9 mouse cellular contexts compared by ENCODE assay signal in the genomic region with DNA sequence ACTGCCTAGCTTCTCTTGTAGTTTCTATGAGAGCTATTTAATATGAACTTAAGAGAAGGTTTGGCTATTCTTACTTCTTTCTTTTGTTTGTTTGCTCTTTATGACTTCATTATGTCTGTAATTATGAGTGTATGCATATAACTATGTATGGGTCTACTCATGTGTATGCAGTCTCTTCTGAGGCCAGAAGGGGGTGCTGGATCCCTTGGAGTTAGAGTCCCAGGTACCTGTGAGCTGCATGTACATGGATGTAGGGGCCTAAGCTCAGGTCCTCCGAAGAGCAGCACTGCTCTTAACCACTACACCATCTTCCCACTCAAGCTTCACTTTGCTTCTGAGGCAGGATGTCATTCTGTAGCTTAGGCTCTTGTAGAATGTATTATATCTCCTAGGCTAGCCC. TPM values are rescaled to one million over a fixed set of nuclear protein-coding genes. Genes with fewer than 3 reads are reported as not detected.
DNase-seq lines count a peak whose midpoint lies in the region; ATAC-seq and TF ChIP-seq lines count a peak whose summit lies in the region.
"Had no signal": no experiment of that assay in that cellular context is flagged by ENCODE, and none has a peak within 500 bp of the region (broad histone marks: within the 10 kb centered on the region; RNA-seq: fewer than 3 reads in every experiment).

No protein-coding gene starts in this region.

- H3K27me3 ChIP-seq in stomach, postnatal 0 days (ENCODE audit: control insufficient read depth, insufficient read depth, low read length): no peaks in the 10 kb centered on the region
- no peaks in the 10 kb centered on the region for H3K27me3 ChIP-seq in midbrain, embryonic 14.5 days (ENCODE audit: control insufficient read depth, insufficient read depth, low read length)
- H3K27me3 ChIP-seq in midbrain, embryonic 11.5 days (ENCODE audit: control insufficient read depth, insufficient read depth, low read length): no peaks in the 10 kb centered on the region

- TF ChIP-seq EP300 in stomach, postnatal 0 days (optimal IDR thresholded peaks at IDR 0.05): no peak

- H3K9me3 ChIP-seq in stomach, postnatal 0 days (ENCODE audit: control insufficient read depth, low read length): no peaks in the 10 kb centered on the region
- H3K9me3 ChIP-seq in midbrain, embryonic 14.5 days (ENCODE audit: control insufficient read depth, low read length): no peaks in the 10 kb centered on the region
- H3K9me3 ChIP-seq in midbrain, embryonic 11.5 days (ENCODE audit: control insufficient read depth, low read length): no peaks in the 10 kb centered on the region

- ATAC-seq in stomach, postnatal 0 days (ENCODE audit: low FRiP score, low TSS enrichment): no peak
- ATAC-seq in midbrain, embryonic 14.5 days (ENCODE audit: low FRiP score, low TSS enrichment): no peak
- no peak for ATAC-seq in midbrain, embryonic 11.5 days (ENCODE audit: low FRiP score)

- H3K27ac ChIP-seq in stomach, postnatal 0 days (replicated peaks): no peak overlapping the region
- no peak overlapping the region for H3K27ac ChIP-seq in midbrain, embryonic 14.5 days (replicated peaks; ENCODE audit: low read depth, low read length)
- H3K27ac ChIP-seq in midbrain, embryonic 11.5 days (ENCODE audit: low read depth, low read length): no peak overlapping the region

- peaks cover 29% of the 10 kb centered on the region for H3K36me3 ChIP-seq in stomach, postnatal 0 days (ENCODE audit: control insufficient read depth, insufficient read depth, low read length)
- H3K36me3 ChIP-seq in midbrain, embryonic 14.5 days (ENCODE audit: control insufficient read depth, insufficient read depth, low read length): peaks cover 76% of the 10 kb centered on the region
- H3K36me3 ChIP-seq in midbrain, embryonic 11.5 days (ENCODE audit: control insufficient read depth, insufficient read depth, low read length): peaks cover 18% of the 10 kb centered on the region

- H3K9ac ChIP-seq in stomach, postnatal 0 days (ENCODE audit: low read length): no peak overlapping the region
- H3K9ac ChIP-seq in midbrain, embryonic 14.5 days (replicated peaks; ENCODE audit: low read length): no peak overlapping the region
- H3K9ac ChIP-seq in midbrain, embryonic 11.5 days (ENCODE audit: low read length): no peak overlapping the region

- intact Hi-C loops in left cerebral cortex, postnatal 36 days (cut with DNase I): no loop called here

- H3K4me2 ChIP-seq in stomach, postnatal 0 days (replicated peaks; ENCODE audit: low read depth): no peak overlapping the region
- no peak overlapping the region for H3K4me2 ChIP-seq in midbrain, embryonic 14.5 days (ENCODE audit: low read length)
- no peak overlapping the region for H3K4me2 ChIP-seq in midbrain, embryonic 11.5 days

- WGBS in stomach, postnatal 0 days: 88% methylated on average over 1 of the region's 1 CpGs
- WGBS in midbrain, embryonic 14.5 days: 90% methylated on average over 1 of the region's 1 CpGs
- WGBS in midbrain, embryonic 11.5 days: 95% methylated on average over 1 of the region's 1 CpGs

- no peak overlapping the region for H3K4me3 ChIP-seq in stomach, postnatal 0 days (ENCODE audit: low read depth, low read length)
- no peak overlapping the region for H3K4me3 ChIP-seq in midbrain, embryonic 14.5 days (replicated peaks; ENCODE audit: low read depth, low read length)
- H3K4me3 ChIP-seq in midbrain, embryonic 11.5 days (ENCODE audit: low read depth, low read length): no peak overlapping the region

- DNase-seq in retina, postnatal 1 day: peak; percentile 16
- DNase-seq in retina, embryonic 14.5 days (ENCODE audit: low spot score): no peak
- peak; percentile 27 for DNase-seq in T-cell, adult 2 months (ENCODE audit: low spot score)
- DNase-seq in kidney, postnatal 10 days: peak; percentile 50
- DNase-seq in stomach, postnatal 0 days (ENCODE audit: low spot score): no peak
- no peak for DNase-seq in left cerebral cortex, postnatal 36 days (ENCODE audit: low spot score in 2 of 2)
- no peak for DNase-seq in midbrain, embryonic 14.5 days
- no peak for DNase-seq in midbrain, embryonic 11.5 days (ENCODE audit: low spot score, missing footprints)

- H3K4me1 ChIP-seq in stomach, postnatal 0 days (replicated peaks; ENCODE audit: control insufficient read depth, insufficient read depth): no peaks in the 10 kb centered on the region
- H3K4me1 ChIP-seq in midbrain, embryonic 14.5 days (ENCODE audit: control insufficient read depth, insufficient read depth, low read length): peaks cover 6% of the 10 kb centered on the region
- peaks cover 8% of the 10 kb centered on the region for H3K4me1 ChIP-seq in midbrain, embryonic 11.5 days (ENCODE audit: control insufficient read depth, insufficient read depth, low read length)

- TF ChIP-seq CTCF in stomach, postnatal 0 days (IDR thresholded peaks at IDR 0.05; ENCODE audit: low read depth): peak; percentile 60

RNA-seq across cellular contexts. Expression of a gene that starts 5.3 kb away (rescaled TPM):
- polyA plus RNA-seq in stomach, postnatal 0 days (2015; fragmentation: Nextera tagmentation; extraction: Ambion mirVana): 121 and 125 TPM in 2 replicates
- 10 to 100 TPM; 81.2 to 81.6 TPM for total RNA-seq in left cerebral cortex, postnatal 36 days (2021)
- 172 and 186 TPM in 2 replicates for polyA plus RNA-seq in midbrain, embryonic 14.5 days (2014; fragmentation: Nextera tagmentation; extraction: Ambion mirVana)
- 159 and 169 TPM in 2 replicates for polyA plus RNA-seq in midbrain, embryonic 11.5 days (2014; fragmentation: Nextera tagmentation; extraction: Ambion mirVana)

RNA-seq across cellular contexts. Expression of a gene that starts 5.4 kb away (rescaled TPM):
- polyA plus RNA-seq in stomach, postnatal 0 days (2015; fragmentation: Nextera tagmentation; extraction: Ambion mirVana): 259 and 270 TPM in 2 replicates
- total RNA-seq in left cerebral cortex, postnatal 36 days (2021): 100 to 1,000 TPM; 170 to 211 TPM
- polyA plus RNA-seq in midbrain, embryonic 14.5 days (2014; fragmentation: Nextera tagmentation; extraction: Ambion mirVana): 203 and 204 TPM in 2 replicates
- polyA plus RNA-seq in midbrain, embryonic 11.5 days (2014; fragmentation: Nextera tagmentation; extraction: Ambion mirVana): 233 and 247 TPM in 2 replicates

RNA-seq across cellular contexts. Expression of a gene that starts 17.2 kb away (rescaled TPM):
- polyA plus RNA-seq in stomach, postnatal 0 days (2015; fragmentation: Nextera tagmentation; extraction: Ambion mirVana): 27.9 and 28.5 TPM in 2 replicates
- 10 to 100 TPM; 67.3 to 78.5 TPM for total RNA-seq in left cerebral cortex, postnatal 36 days (2021)
- 90.8 and 114 TPM in 2 replicates for polyA plus RNA-seq in midbrain, embryonic 14.5 days (2014; fragmentation: Nextera tagmentation; extraction: Ambion mirVana)
- 89.5 and 94.0 TPM in 2 replicates for polyA plus RNA-seq in midbrain, embryonic 11.5 days (2014; fragmentation: Nextera tagmentation; extraction: Ambion mirVana)

RNA-seq across cellular contexts. Expression of a gene that starts 33.7 kb away (rescaled TPM):
- 75.5 and 86.9 TPM in 2 replicates for polyA plus RNA-seq in stomach, postnatal 0 days (2015; fragmentation: Nextera tagmentation; extraction: Ambion mirVana)
- total RNA-seq in left cerebral cortex, postnatal 36 days (2021): not detected
- not detected in 2 replicates for polyA plus RNA-seq in midbrain, embryonic 14.5 days (2014; fragmentation: Nextera tagmentation; extraction: Ambion mirVana)
- polyA plus RNA-seq in midbrain, embryonic 11.5 days (2014; fragmentation: Nextera tagmentation; extraction: Ambion mirVana): not detected in 2 replicates
- polyA plus RNA-seq: embryonic facial prominence, embryonic 14.5 days had no signal

Comparison
In these comparisons a context has a peak if more than half of its experiments do, and no peak if none do; other contexts are left out.
1. DNase-seq: peak in retina, postnatal 1 day (single experiment), T-cell, adult 2 months (single experiment) and kidney, postnatal 10 days (single experiment); none in retina, embryonic 14.5 days (single experiment), stomach, postnatal 0 days (single experiment), left cerebral cortex, postnatal 36 days (0 of 2), midbrain, embryonic 14.5 days (single experiment) and midbrain, embryonic 11.5 days (single experiment).